Mouse (Mus musculus) ES-E14 (cell line): ENCODE measurements around the gene Plpp2. TPM values are rescaled to one million over a fixed set of nuclear protein-coding genes. Genes with fewer than 3 reads are reported as not detected.

Experiments used
- DNase-seq: peaks from one replicate; pipeline ENCODE4 v3.0.0-alpha.2; 2013; ENCODE audit warnings: low read depth, low spot score
- H3K27ac ChIP-seq: 2 replicates; pipeline ENCODE4 v1.5.1; 2012; ENCODE audit warnings: low read depth, mild to moderate bottlenecking, low read length, moderate library complexity, mixed read lengths; ENCODE audit not compliant: poor library complexity, insufficient read depth, severe bottlenecking
- H3K36me3 ChIP-seq: 2 replicates; pipeline ENCODE4 v1.6.1; 2012; ENCODE audit warnings: mild to moderate bottlenecking, low read length, moderate library complexity, mixed read lengths; ENCODE audit not compliant: control insufficient read depth, poor library complexity, insufficient read depth, severe bottlenecking
- H3K4me1 ChIP-seq, 2 experiments: fragments of 150-350 bp in 1 of 2; sonication (generic) in 1 of 2; 2 replicates each; pipeline ENCODE4 v1.6.1; 2012; ENCODE audit warnings: low read length in 2 of 2, mild to moderate bottlenecking in 1 of 2, mixed read lengths in 1 of 2; ENCODE audit not compliant: control insufficient read depth in 2 of 2, insufficient read depth in 2 of 2, poor library complexity in 1 of 2
- H3K4me3 ChIP-seq, 2 experiments: fragments of 150-350 bp in 1 of 2; sonication (generic) in 1 of 2; 2 replicates each; pipeline ENCODE4 v1.5.1; 2012; ENCODE audit warnings: low read length in 2 of 2, low read depth in 1 of 2, mild to moderate bottlenecking in 1 of 2, mixed read lengths in 1 of 2; ENCODE audit not compliant: insufficient read depth in 1 of 2, poor library complexity in 1 of 2, severe bottlenecking in 1 of 2
- H3K9ac ChIP-seq: 2 replicates; pipeline ENCODE4 v1.6.1; 2012; ENCODE audit warnings: low read depth, mild to moderate bottlenecking, low read length, mixed read lengths; ENCODE audit not compliant: poor library complexity, insufficient read depth, severe bottlenecking
- H3K9me3 ChIP-seq: fragments of 150-350 bp; sonication (generic); 2 replicates; pipeline ENCODE4 v1.6.1; 2012; ENCODE audit warnings: low read depth, mild to moderate bottlenecking, low read length; ENCODE audit not compliant: control insufficient read depth, insufficient read depth
- CHD2 ChIP-seq: IDR thresholded peaks from 2 replicates; pipeline ENCODE4 v1.6.1; 2014; ENCODE audit warnings: mild to moderate bottlenecking, low read depth, low read length, inconsistent platforms
- HCFC1 ChIP-seq: IDR thresholded peaks from 2 replicates; pipeline ENCODE4 v1.6.1; 2012; ENCODE audit warnings: low read length, inconsistent platforms, borderline replicate concordance; ENCODE audit not compliant: insufficient read depth
- MAFK ChIP-seq: IDR thresholded peaks from 2 replicates; pipeline ENCODE4 v1.6.1; 2014; ENCODE audit warnings: mild to moderate bottlenecking, low read depth, low read length, inconsistent platforms; ENCODE audit not compliant: insufficient read depth
- ZC3H11A ChIP-seq: IDR thresholded peaks from 2 replicates; pipeline ENCODE4 v1.6.1; 2012; ENCODE audit warnings: low read depth, mild to moderate bottlenecking, inconsistent platforms, low read length, borderline replicate concordance
- ZNF384 ChIP-seq: IDR thresholded peaks from 2 replicates; pipeline ENCODE4 v1.6.1; 2012; ENCODE audit warnings: low read depth, low read length, inconsistent platforms
- in situ Hi-C, 2 experiments: fragments of 600-800 bp; cut with MboI; formaldehyde crosslinking; loops; one replicate each; pipeline ENCODE4 v1.15.1; 2025; ENCODE audit warnings: low sequenced_read_pairs in 2 of 2, inconsistent platforms in 1 of 2; ENCODE audit not compliant: unreplicated experiment in 2 of 2
- total RNA-seq: library from RNA; depleted of rRNA; stranded (reverse); fragments of 300-350 nt; gene quantifications from 2 replicates; pipeline ENCODE4 v1.2.3, GENCODE M21; 2012

Gene Plpp2
- total RNA-seq, 1 experiment, result 27.2 TPM

DNA sequence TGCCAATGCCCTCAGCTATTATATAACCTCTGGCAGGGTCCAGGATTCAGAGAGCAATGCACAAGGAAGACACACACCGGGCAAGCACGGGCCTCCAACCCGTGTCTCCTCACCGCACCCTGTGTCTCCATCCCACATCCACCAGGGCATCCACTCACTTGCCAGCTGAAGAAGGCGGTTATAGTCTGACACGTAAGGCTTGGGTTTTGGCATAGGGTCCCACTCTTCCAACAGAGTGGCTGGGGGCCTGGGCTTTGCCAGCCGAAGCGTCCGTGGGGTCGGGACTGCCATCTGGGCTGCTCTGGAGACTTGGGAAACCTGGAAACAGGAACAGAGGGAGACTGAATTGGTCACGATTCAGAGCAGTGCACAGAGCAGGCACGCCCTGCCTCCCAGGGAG, 46.2 kb upstream of the Plpp2 start:
- Histone ChIP-seq H3K9ac (no peak overlapping the region), H3K4me3 (peak overlapping the region in 1 of 2 experiments; percentile 59; a peak in 3 of 4 replicates), H3K9me3 (no peaks in the 10 kb centered on the region), H3K27ac (no peak overlapping the region), H3K36me3 (no peaks in the 10 kb centered on the region), H3K4me1 (peaks cover 1 to 2% of the 10 kb centered on the region in 2 experiments; a peak in 2 of 4 replicates)
- no peak for DNase-seq
- TF ChIP-seq ZNF384 (no peak), CHD2 (no peak), HCFC1 (no peak), MAFK (no peak), ZC3H11A (no peak)
- in situ Hi-C loops, result no loop called here

- DNase-seq, result no peak
Measured at GRCm38 (mm10) chr10:79578891-79579290, 45.3 kb upstream of the Plpp2 start.

DNA sequence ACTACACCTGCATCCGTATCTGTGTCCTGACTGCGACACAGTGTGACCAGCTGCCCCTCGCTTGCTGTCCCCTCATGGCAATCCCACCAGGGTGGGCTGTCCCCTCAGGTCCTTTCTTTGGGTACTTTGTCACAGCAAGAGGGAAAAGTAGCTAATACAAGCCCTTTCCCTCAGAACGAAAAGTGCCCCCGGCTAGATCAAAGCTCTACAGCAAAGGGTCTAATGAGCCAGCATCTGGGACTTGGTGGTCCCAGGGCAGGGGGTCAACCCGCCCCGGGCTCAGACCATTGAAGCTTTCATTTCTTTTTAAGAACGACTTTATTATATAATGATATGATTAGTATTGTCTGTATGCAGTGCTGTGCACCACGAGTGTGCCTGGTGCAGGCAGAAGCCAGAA, 44.7 kb upstream of the Plpp2 start:
- H3K36me3 ChIP-seq, result no peaks in the 10 kb centered on the region
- DNase-seq, result no peak
- no peak overlapping the region for H3K27ac ChIP-seq
- no peak overlapping the region for H3K9ac ChIP-seq
- TF ChIP-seq HCFC1 (no peak), MAFK (no peak), ZC3H11A (no peak), CHD2 (no peak), ZNF384 (no peak)
- peaks cover 1 to 7% of the 10 kb centered on the region in 2 experiments; a peak in 2 of 4 replicates for H3K4me1 ChIP-seq
- no peaks in the 10 kb centered on the region for H3K9me3 ChIP-seq
- in situ Hi-C loops, result no loop called here
- no peak overlapping the region for H3K4me3 ChIP-seq

More at GRCm38 (mm10) chr10:79578891-79579290, 45.3 kb upstream of the Plpp2 start:
- no peaks in the 10 kb centered on the region for H3K36me3 ChIP-seq
- TF ChIP-seq HCFC1 (no peak), MAFK (no peak), ZC3H11A (no peak), CHD2 (no peak), ZNF384 (no peak)
- no peak overlapping the region for H3K4me3 ChIP-seq
- peaks cover 1 to 7% of the 10 kb centered on the region in 2 experiments; a peak in 2 of 4 replicates for H3K4me1 ChIP-seq
- in situ Hi-C loops, result no loop called here
- H3K9ac ChIP-seq, result no peak overlapping the region
- no peak overlapping the region for H3K27ac ChIP-seq
- no peaks in the 10 kb centered on the region for H3K9me3 ChIP-seq

DNA sequence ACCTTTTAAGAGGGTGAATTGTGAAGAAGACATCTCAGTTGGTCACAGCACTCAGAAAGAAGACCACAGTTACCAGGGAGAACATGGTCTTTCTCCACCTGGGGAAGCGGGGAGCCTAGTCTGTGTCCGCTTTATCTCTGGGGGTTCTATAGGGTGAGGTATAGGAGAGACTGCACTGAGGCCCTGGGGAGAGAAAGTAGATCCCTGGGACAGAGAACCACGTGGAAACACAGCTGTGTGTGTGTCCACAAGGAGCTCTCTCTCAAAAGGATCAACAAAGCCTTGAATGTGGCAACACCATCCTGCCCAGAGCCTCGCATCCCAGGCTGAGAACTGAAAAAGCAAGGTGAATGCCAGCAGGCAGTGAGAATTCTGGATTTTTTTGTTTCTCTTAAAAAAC, 43.8 kb upstream of the Plpp2 start:
- H3K27ac ChIP-seq, result no peak overlapping the region
- DNase-seq, result no peak
- no peak overlapping the region for H3K4me3 ChIP-seq
- H3K36me3 ChIP-seq, result no peaks in the 10 kb centered on the region
- TF ChIP-seq ZC3H11A (no peak), HCFC1 (no peak), ZNF384 (no peak), CHD2 (no peak), MAFK (no peak)
- H3K9ac ChIP-seq, result no peak overlapping the region
- peaks cover 1 to 7% of the 10 kb centered on the region in 2 experiments; a peak in 2 of 4 replicates for H3K4me1 ChIP-seq
- no peaks in the 10 kb centered on the region for H3K9me3 ChIP-seq
- in situ Hi-C loops, result no loop called here

GRCm38 (mm10) chr10:79575754-79576153, 42.2 kb upstream of the Plpp2 start:
- in situ Hi-C loops, result no loop called here
- Histone ChIP-seq H3K27ac (no peak overlapping the region), H3K4me1 (peaks cover 1 to 7% of the 10 kb centered on the region in 2 experiments; a peak in 2 of 4 replicates), H3K9ac (no peak overlapping the region), H3K36me3 (no peaks in the 10 kb centered on the region), H3K4me3 (no peak overlapping the region), H3K9me3 (no peaks in the 10 kb centered on the region)
- TF ChIP-seq ZC3H11A (no peak), HCFC1 (no peak), ZNF384 (no peak), CHD2 (no peak)
- no peak for DNase-seq
